ENCODE assay signal across 12 mouse cellular contexts in genomic region chr7:51627001-51627631, GRCm38 (mm10). TPM values are rescaled to one million over a fixed set of nuclear protein-coding genes. Genes with fewer than 3 reads are reported as not detected.
DNase-seq lines count a peak whose midpoint lies in the region; ATAC-seq lines count a peak whose summit lies in the region.
"Had no signal": no experiment of that assay in that cellular context is flagged by ENCODE, and none has a peak within 500 bp of the region (broad histone marks: within the 10 kb centered on the region; RNA-seq: fewer than 3 reads in every experiment).

No protein-coding gene starts in this region.

- no peak overlapping the region for H3K9ac ChIP-seq in heart, embryonic 12.5 days
- H3K9ac ChIP-seq in hindbrain, embryonic 15.5 days, result peak overlapping the region; percentile 59
- H3K9ac ChIP-seq in neural tube, embryonic 13.5 days, result peak overlapping the region; percentile 87

- no peaks in the 10 kb centered on the region for H3K9me3 ChIP-seq in heart, embryonic 12.5 days (replicated peaks)
- H3K9me3 ChIP-seq in hindbrain, embryonic 15.5 days, result no peaks in the 10 kb centered on the region
- H3K9me3 ChIP-seq in neural tube, embryonic 13.5 days, result no peaks in the 10 kb centered on the region

- ATAC-seq in heart, embryonic 12.5 days (ENCODE audit: insufficient number of reproducible peaks, low FRiP score), result no peak
- ATAC-seq in hindbrain, embryonic 15.5 days (ENCODE audit: low FRiP score, low read depth), result peak; percentile 78
- peak; percentile 66 for ATAC-seq in neural tube, embryonic 13.5 days (ENCODE audit: low read depth)

- 0 out of 2 replicates have a peak, but pooled peaks cover 7% of the 10 kb centered on the region for H3K4me1 ChIP-seq in heart, embryonic 12.5 days (replicated peaks)
- 0 out of 2 replicates have a peak, but pooled peaks cover 3% of the 10 kb centered on the region for H3K4me1 ChIP-seq in hindbrain, embryonic 15.5 days (replicated peaks)
- no peaks in the 10 kb centered on the region; the same call in 1 of the 2 replicates for H3K4me1 ChIP-seq in neural tube, embryonic 13.5 days (replicated peaks)

- no peak overlapping the region for H3K27ac ChIP-seq in heart, embryonic 12.5 days (ENCODE audit: poor library complexity, severe bottlenecking)
- peak overlapping the region; percentile 91 for H3K27ac ChIP-seq in hindbrain, embryonic 15.5 days (replicated peaks)
- H3K27ac ChIP-seq in neural tube, embryonic 13.5 days (replicated peaks), result peak overlapping the region; percentile 97
- H3K27ac ChIP-seq: macrophage had no signal

- no peak for DNase-seq in heart, adult 8-10 months (ENCODE audit: low spot score)
- peak; percentile 57 for DNase-seq in embryo, embryonic 9.5 days (ENCODE audit: extremely low spot score)
- no peak for DNase-seq in urinary bladder, postnatal 4 days (ENCODE audit: low spot score in 2 of 2)
- no peak for DNase-seq in heart, postnatal 36 days
- no peak for DNase-seq in thymus, postnatal 36 days
- DNase-seq: gastrocnemius, postnatal 10 days; kidney, postnatal 36 days had no signal

- under 1% methylated on average over 26 of the region's 26 CpGs for WGBS in heart, embryonic 12.5 days
- WGBS in hindbrain, embryonic 15.5 days, result under 1% methylated on average over 26 of the region's 26 CpGs
- 1% methylated on average over 26 of the region's 26 CpGs for WGBS in neural tube, embryonic 13.5 days

- no peak overlapping the region for H3K4me3 ChIP-seq in heart, embryonic 12.5 days
- peak overlapping the region; percentile 42 for H3K4me3 ChIP-seq in hindbrain, embryonic 15.5 days
- peak overlapping the region; percentile 51 for H3K4me3 ChIP-seq in neural tube, embryonic 13.5 days

- no peaks in the 10 kb centered on the region for H3K36me3 ChIP-seq in heart, embryonic 12.5 days
- H3K36me3 ChIP-seq in hindbrain, embryonic 15.5 days, result no peaks in the 10 kb centered on the region
- no peaks in the 10 kb centered on the region for H3K36me3 ChIP-seq in neural tube, embryonic 13.5 days

- H3K27me3 ChIP-seq in heart, embryonic 12.5 days (replicated peaks), result peaks cover 72% of the 10 kb centered on the region
- peaks cover 40% of the 10 kb centered on the region for H3K27me3 ChIP-seq in hindbrain, embryonic 15.5 days
- H3K27me3 ChIP-seq in neural tube, embryonic 13.5 days, result peaks cover 80% of the 10 kb centered on the region

- intact Hi-C loops in heart, postnatal 36 days (cut with DNase I), result no loop called here

- H3K4me2 ChIP-seq in heart, embryonic 12.5 days, result peak overlapping the region; percentile 11; the same call in 1 of the 2 replicates
- peak overlapping the region; percentile 50 for H3K4me2 ChIP-seq in hindbrain, embryonic 15.5 days
- H3K4me2 ChIP-seq in neural tube, embryonic 13.5 days, result peak overlapping the region; percentile 66

RNA-seq across cellular contexts. Expression of gene Slc17a6, which starts 5.3 kb away (rescaled TPM):
- 0.08 TPM in 1 of 2 replicates, not detected in the other for polyA plus RNA-seq in heart, embryonic 12.5 days (2016; fragmentation: Nextera tagmentation; extraction: Ambion mirVana)
- total RNA-seq in heart, adult 8-10 months (2022), result not detected
- 97.5 and 105 TPM in 2 replicates for polyA plus RNA-seq in hindbrain, embryonic 15.5 days (2015; fragmentation: Nextera tagmentation; extraction: Ambion mirVana)
- 78.3 and 85.1 TPM in 2 replicates for polyA plus RNA-seq in neural tube, embryonic 13.5 days (2015; fragmentation: Nextera tagmentation; extraction: Ambion mirVana)
- total RNA-seq in heart, postnatal 36 days (2021), result not detected
- polyA plus RNA-seq: macrophage; spleen, adult 2 months had no signal

Comparison
In these comparisons a context has a peak if more than half of its experiments do, and no peak if none do; other contexts are left out.
1. H3K4me2 ChIP-seq: peak in every context shown above with its lines; median percentile 66 in neural tube, embryonic 13.5 days; 50 in hindbrain, embryonic 15.5 days; 11 in heart, embryonic 12.5 days.
2. RNA of gene Slc17a6, which starts 5.3 kb away (polyA plus RNA-seq): 97.5 to 105 TPM in hindbrain, embryonic 15.5 days and 78.3 to 85.1 TPM in neural tube, embryonic 13.5 days; 0.08 TPM in heart, embryonic 12.5 days; every median in the first group is over 10 times any median in the second.